Mouse (Mus musculus): ENCODE results near the gene Gm6358. TPM values are rescaled to one million over a fixed set of nuclear protein-coding genes. Genes with fewer than 3 reads are reported as not detected.
"Not testable (repeated sequence)": the region's sequence is repeated elsewhere in the genome, so short reads cannot be mapped to it uniquely, and the experiment has no call there.

The Gm6358 gene
- polyA plus RNA-seq (2015; fragmentation: Nextera tagmentation; extraction: Ambion mirVana), result not detected in 2 replicates

DNA sequence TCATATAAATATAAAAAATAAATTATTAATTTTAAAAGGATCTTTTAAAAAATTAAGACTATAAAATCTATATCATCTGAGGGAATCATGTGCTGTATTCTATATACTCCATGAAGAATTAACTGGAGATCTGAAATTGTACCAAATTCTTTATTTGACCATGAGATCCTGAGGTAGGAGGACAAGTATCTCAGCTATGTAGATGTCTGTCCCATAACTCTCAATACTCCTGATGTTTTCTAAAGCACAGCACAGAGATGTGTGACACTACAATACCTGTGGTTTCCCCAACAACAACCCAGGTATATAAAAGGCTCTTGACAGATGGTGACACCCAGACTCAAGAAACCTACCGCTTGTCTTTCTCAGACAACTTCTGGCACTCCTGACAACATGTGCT lies at the start of gene Gm6358:
TSS of gene Gm6358 (plus strand) at position 301 of the 400 bp plus-strand sequence.
- WGBS (ENCODE audit: insufficient replicate concordance), result 76% methylated on average over 1 of the region's 1 CpGs
- DNase-seq (no peak), ATAC-seq (ENCODE audit: low read depth) (no peak)
- Histone ChIP-seq H3K27me3 (no peaks in the 10 kb centered on the region), H3K9me3 (replicated peaks) (no peaks in the 10 kb centered on the region; the same call in 1 of the 2 replicates), H3K36me3 (no peaks in the 10 kb centered on the region), H3K27ac (no peak within 1 kb of the TSS), H3K4me1 (replicated peaks) (no peaks in the 10 kb centered on the region), H3K9ac (no peak within 1 kb of the TSS), H3K4me3 (replicated peaks) (no peak within 1 kb of the TSS), H3K4me2 (no peak within 1 kb of the TSS)

- Histone ChIP-seq H3K27me3 (no peaks in the 10 kb centered on the region), H3K36me3 (no peaks in the 10 kb centered on the region), H3K4me3 (replicated peaks) (no peak within 1 kb of the TSS), H3K9ac (no peak within 1 kb of the TSS), H3K27ac (no peak within 1 kb of the TSS), H3K9me3 (replicated peaks) (peaks cover 5% of the 10 kb centered on the region; the same call in 1 of the 2 replicates), H3K4me2 (no peak within 1 kb of the TSS), H3K4me1 (replicated peaks) (no peaks in the 10 kb centered on the region)
- DNase-seq, result no peak
- WGBS (ENCODE audit: insufficient replicate concordance), result 86% methylated on average over 1 of the region's 1 CpGs
- no peak for ATAC-seq (ENCODE audit: low read depth)
Observed at GRCm38 (mm10) chr16:89150786-89151185, 10.1 kb downstream of the Gm6358 start, which contains the start of gene Gm10061. Gm10061 (plus strand) TSS chr16:89151086.

DNA sequence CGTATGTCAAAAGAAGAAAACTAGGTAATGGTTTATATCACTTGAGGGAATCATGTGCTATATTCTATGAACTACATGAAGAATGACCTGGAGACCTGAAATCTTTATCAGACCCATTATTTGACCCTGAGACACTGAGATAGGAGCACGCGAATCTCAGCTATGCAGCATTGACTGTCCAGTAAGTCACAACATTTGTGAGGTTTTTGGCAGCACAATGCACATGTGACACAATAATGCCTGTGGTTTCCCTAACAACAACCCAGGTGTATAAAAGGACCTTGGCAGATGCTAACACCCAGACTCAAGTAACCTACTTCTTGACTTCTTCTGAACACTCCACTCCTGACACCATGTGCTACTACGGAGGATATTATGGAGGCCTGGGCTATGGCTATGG lies 17.0 kb downstream of the Gm6358 start, which contains the start of gene Gm9789:
TSS of gene Gm9789 (plus strand) at position 301 of the 400 bp plus-strand sequence.
- ATAC-seq (ENCODE audit: low read depth), result no peak
- H3K27me3 ChIP-seq, result no peaks in the 10 kb centered on the region
- no peaks in the 10 kb centered on the region for H3K36me3 ChIP-seq
- no peak for DNase-seq
- no peak within 1 kb of the TSS for H3K9ac ChIP-seq
- 64% methylated on average over 4 of the region's 4 CpGs for WGBS (ENCODE audit: insufficient replicate concordance)
- H3K27ac ChIP-seq, result no peak within 1 kb of the TSS
- H3K4me3 ChIP-seq (replicated peaks), result no peak within 1 kb of the TSS
- no peaks in the 10 kb centered on the region for H3K4me1 ChIP-seq (replicated peaks)
- H3K9me3 ChIP-seq (replicated peaks), result peaks cover 12% of the 10 kb centered on the region
- no peak within 1 kb of the TSS for H3K4me2 ChIP-seq

DNA sequence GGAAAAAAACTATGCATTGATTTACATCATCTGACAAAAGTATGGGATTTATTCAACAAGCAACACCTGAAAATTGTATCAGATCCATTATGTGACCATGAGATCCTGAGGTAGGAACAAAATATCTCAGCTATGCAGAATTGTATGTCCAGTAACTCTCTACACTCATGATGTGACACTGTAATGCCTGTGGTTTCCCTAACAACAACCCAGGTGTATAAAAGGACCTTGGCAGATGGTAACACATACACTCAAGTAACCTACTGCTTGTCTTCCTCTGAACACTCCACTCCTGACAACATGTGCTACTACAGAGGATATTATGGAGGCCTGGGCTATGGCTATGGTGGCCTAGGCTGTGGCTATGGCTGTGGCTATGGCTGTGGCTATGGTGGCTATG lies 28.5 kb downstream of the Gm6358 start, which contains the start of gene Gm7735:
TSS of gene Gm7735 (plus strand) at position 301 of the 400 bp plus-strand sequence.
- ATAC-seq (ENCODE audit: low read depth); H3K4me2 ChIP-seq; H3K27ac ChIP-seq; H3K36me3 ChIP-seq; H3K27me3 ChIP-seq; H3K4me3 ChIP-seq (replicated peaks); H3K9ac ChIP-seq; H3K9me3 ChIP-seq (replicated peaks); DNase-seq; H3K4me1 ChIP-seq (replicated peaks): not testable (repeated sequence)

- DNase-seq (no peak), ATAC-seq (ENCODE audit: low read depth) (no peak)
- H3K4me1 ChIP-seq (replicated peaks), result no peaks in the 10 kb centered on the region
- no peak within 1 kb of the TSS for H3K4me2 ChIP-seq
- H3K9me3 ChIP-seq (replicated peaks), result no peaks in the 10 kb centered on the region
- 60% methylated on average over 2 of the region's 2 CpGs for WGBS (ENCODE audit: insufficient replicate concordance)
- H3K27ac ChIP-seq, result no peak within 1 kb of the TSS
- no peak within 1 kb of the TSS for H3K9ac ChIP-seq
- no peaks in the 10 kb centered on the region for H3K36me3 ChIP-seq
- H3K27me3 ChIP-seq, result no peaks in the 10 kb centered on the region
- no peak within 1 kb of the TSS for H3K4me3 ChIP-seq (replicated peaks)
Observed at GRCm38 (mm10) chr16:89174435-89174834, 33.8 kb downstream of the Gm6358 start, which contains the start of gene 1110057P08Rik. 1110057P08Rik (plus strand) TSS chr16:89174735.

DNA sequence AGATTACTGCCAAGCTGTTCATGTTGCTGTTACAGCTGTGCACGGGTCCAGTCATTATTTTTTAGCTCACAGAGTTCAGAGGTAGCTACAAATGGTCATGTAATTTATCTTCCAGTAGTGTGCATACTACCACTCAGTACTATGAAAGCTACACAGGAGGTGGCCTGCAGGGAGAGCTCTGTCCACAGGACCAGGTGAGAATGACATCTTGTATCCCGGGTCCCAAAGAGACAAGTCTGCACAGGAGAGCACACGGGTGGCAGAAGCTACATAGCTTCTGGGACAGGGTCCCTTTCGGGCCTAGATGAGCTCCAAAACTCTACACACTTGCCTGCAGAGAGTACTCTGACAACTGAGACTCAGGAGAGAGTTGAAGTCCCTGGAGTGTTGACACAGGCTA lies 48.0 kb downstream of the Gm6358 start:
- Histone ChIP-seq H3K36me3 (no peaks in the 10 kb centered on the region), H3K4me2 (no peak overlapping the region), H3K4me1 (replicated peaks) (no peaks in the 10 kb centered on the region), H3K27me3 (no peaks in the 10 kb centered on the region), H3K9me3 (replicated peaks) (0 out of 2 replicates have a peak, but pooled peaks cover 4% of the 10 kb centered on the region), H3K9ac (no peak overlapping the region), H3K27ac (no peak overlapping the region), H3K4me3 (replicated peaks) (no peak overlapping the region)
- ATAC-seq (ENCODE audit: low read depth) (no peak), DNase-seq (no peak)
- 54% methylated on average over 4 of the region's 4 CpGs for WGBS (ENCODE audit: insufficient replicate concordance)

Other genes starting within 250 kb of the Gm6358 start
- not detected in 2 replicates for gene Krtap19-5, start 244.4 kb upstream of the Gm6358 start, polyA plus RNA-seq (2015; fragmentation: Nextera tagmentation; extraction: Ambion mirVana)
- gene Krtap19-9b, start 208.6 kb upstream of the Gm6358 start, polyA plus RNA-seq (2015; fragmentation: Nextera tagmentation; extraction: Ambion mirVana), result not detected in 2 replicates
- not detected in 2 replicates for gene Krtap16-3, start 178.0 kb upstream of the Gm6358 start, polyA plus RNA-seq (2015; fragmentation: Nextera tagmentation; extraction: Ambion mirVana)
- gene Krtap22-2, start 130.1 kb upstream of the Gm6358 start, polyA plus RNA-seq (2015; fragmentation: Nextera tagmentation; extraction: Ambion mirVana), result not detected in 2 replicates
- gene Gm10229, start 125.6 kb upstream of the Gm6358 start, polyA plus RNA-seq (2015; fragmentation: Nextera tagmentation; extraction: Ambion mirVana), result not detected in 2 replicates
- not detected in 2 replicates for gene Krtap6-1, start 109.2 kb upstream of the Gm6358 start, polyA plus RNA-seq (2015; fragmentation: Nextera tagmentation; extraction: Ambion mirVana)
- gene Gm10228, start 99.4 kb upstream of the Gm6358 start, polyA plus RNA-seq (2015; fragmentation: Nextera tagmentation; extraction: Ambion mirVana), result not detected in 2 replicates
- gene Krtap6-5, start 93.0 kb upstream of the Gm6358 start, polyA plus RNA-seq (2015; fragmentation: Nextera tagmentation; extraction: Ambion mirVana), result not detected in 2 replicates
- not detected in 2 replicates for gene 1110025L11Rik, start 76.8 kb upstream of the Gm6358 start, polyA plus RNA-seq (2015; fragmentation: Nextera tagmentation; extraction: Ambion mirVana)
- not detected in 2 replicates for gene Krtap6-3, start 56.8 kb upstream of the Gm6358 start, polyA plus RNA-seq (2015; fragmentation: Nextera tagmentation; extraction: Ambion mirVana)
- gene Gm10061, start 10.2 kb downstream of the Gm6358 start, polyA plus RNA-seq (2015; fragmentation: Nextera tagmentation; extraction: Ambion mirVana), result not detected in 2 replicates
- not detected in 2 replicates for gene Gm9789, start 17.1 kb downstream of the Gm6358 start, polyA plus RNA-seq (2015; fragmentation: Nextera tagmentation; extraction: Ambion mirVana)
- gene Gm7735, start 28.6 kb downstream of the Gm6358 start, polyA plus RNA-seq (2015; fragmentation: Nextera tagmentation; extraction: Ambion mirVana), result not detected in 2 replicates
- gene 1110057P08Rik, start 33.9 kb downstream of the Gm6358 start, polyA plus RNA-seq (2015; fragmentation: Nextera tagmentation; extraction: Ambion mirVana), result not detected in 2 replicates
- gene Krtap20-2, start 65.0 kb downstream of the Gm6358 start, polyA plus RNA-seq (2015; fragmentation: Nextera tagmentation; extraction: Ambion mirVana), result not detected in 2 replicates